Mouse (Mus musculus) forebrain, postnatal 0 days (tissue): ENCODE measurements around the gene Mapkapk3. TPM values are rescaled to one million over a fixed set of nuclear protein-coding genes. Genes with fewer than 3 reads are reported as not detected.

Source experiments
- ATAC-seq: fragments of 200-750 bp; cut with Nextera tagmentation; 2 replicates; pipeline ENCODE4 v1.8.0; 2017; ENCODE audit warnings: mild to moderate bottlenecking, moderate library complexity
- DNase-seq: peaks from one replicate; pipeline ENCODE4 v3.0.0-alpha.2; 2015
- H3K27ac ChIP-seq: fragments of 300-500 bp; sonication (generic); 2 replicates; pipeline ENCODE4 v1.5.1; 2014; ENCODE audit warnings: low read depth, mild to moderate bottlenecking, antibody characterized with exemption, low read length, moderate library complexity, mixed read lengths
- H3K27me3 ChIP-seq: fragments of 300-500 bp; sonication (generic); 2 replicates; pipeline ENCODE4 v1.6.1; 2014; ENCODE audit warnings: mild to moderate bottlenecking, low read length, mixed read lengths; ENCODE audit not compliant: insufficient read depth
- H3K36me3 ChIP-seq: fragments of 300-500 bp; sonication (generic); 2 replicates; pipeline ENCODE4 v1.6.1; 2014; ENCODE audit warnings: mild to moderate bottlenecking, moderate library complexity; ENCODE audit not compliant: insufficient read depth
- H3K4me1 ChIP-seq: fragments of 300-500 bp; sonication (generic); 2 replicates; pipeline ENCODE4 v1.6.1; 2014; ENCODE audit warnings: antibody characterized with exemption; ENCODE audit not compliant: insufficient read depth
- H3K4me2 ChIP-seq: fragments of 300-500 bp; sonication (generic); 2 replicates; pipeline ENCODE4 v1.6.1; 2014; ENCODE audit warnings: low read depth, mild to moderate bottlenecking, moderate library complexity
- H3K4me3 ChIP-seq: fragments of 300-500 bp; sonication (generic); 2 replicates; pipeline ENCODE4 v1.5.1; 2014; ENCODE audit warnings: low read depth, low read length, mixed read lengths
- H3K9ac ChIP-seq: fragments of 300-500 bp; sonication (generic); 2 replicates; pipeline ENCODE4 v1.6.1; 2014; ENCODE audit warnings: mild to moderate bottlenecking
- H3K9me3 ChIP-seq: fragments of 300-500 bp; sonication (generic); 2 replicates; pipeline ENCODE4 v1.6.1; 2016; ENCODE audit warnings: low read length
- CTCF ChIP-seq: sonication (generic); IDR thresholded peaks from 2 replicates; pipeline ENCODE4 v1.5.1; 2016; ENCODE audit warnings: antibody characterized with exemption, control low read depth, low read depth
- WGBS: fragments of 180-500 bp; shearing (Covaris S2); extraction: QIAGEN DNeasy Blood & Tissue Kit; methylation state at CpG from one replicate; pipeline ENCODE4 v1.1.7; 2014; 5-methylcytosine and 5-hydroxymethylcytosine counted together
- polyA plus RNA-seq: library from polyadenylated mRNA; unstranded; fragments of >200 nt; fragmentation: Nextera tagmentation; extraction: Ambion mirVana; gene quantifications from 2 replicates; pipeline ENCODE4 v1.2.1, GENCODE M21; 2015
- total RNA-seq: library from RNA; depleted of rRNA; stranded (reverse); fragments of >200 nt; gene quantifications from 2 replicates; pipeline ENCODE4 v1.2.3, GENCODE M21; 2014

The Mapkapk3 gene
- total and polyA plus RNA-seq, 2 experiments from 2014 or later = 1.5 to 1.6 TPM

DNA sequence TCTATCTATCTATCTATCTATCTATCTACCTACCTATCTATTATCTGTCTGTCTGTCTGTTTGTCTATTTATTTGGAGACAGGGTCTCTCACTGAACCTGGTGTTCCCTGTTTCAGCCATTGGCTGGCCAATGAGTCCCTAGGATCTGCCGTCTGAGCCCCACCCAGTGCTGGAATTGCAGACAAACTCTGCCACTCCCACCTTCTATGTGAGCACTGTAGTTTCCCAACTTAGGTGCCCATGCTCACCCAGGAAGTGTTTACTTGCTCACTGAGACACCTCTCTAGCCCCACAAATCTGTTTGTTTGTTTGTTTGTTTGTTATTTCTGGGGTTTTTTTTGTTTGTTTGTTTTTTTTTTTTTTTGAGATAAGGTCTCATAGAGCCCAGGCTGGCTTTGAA, 22.6 kb downstream of the Mapkapk3 start:
- 82% methylated on average over 1 of the region's 1 CpGs for WGBS
- H3K4me3 ChIP-seq = no peak overlapping the region
- ATAC-seq = no peak
- H3K27ac ChIP-seq = no peak overlapping the region
- H3K9ac ChIP-seq = no peak overlapping the region
- H3K9me3 ChIP-seq = no peaks in the 10 kb centered on the region
- no peak overlapping the region for H3K4me2 ChIP-seq
- H3K36me3 ChIP-seq = no peaks in the 10 kb centered on the region
- TF ChIP-seq CTCF = no peak
- no peaks in the 10 kb centered on the region for H3K4me1 ChIP-seq
- DNase-seq = no peak
- no peaks in the 10 kb centered on the region for H3K27me3 ChIP-seq

DNA sequence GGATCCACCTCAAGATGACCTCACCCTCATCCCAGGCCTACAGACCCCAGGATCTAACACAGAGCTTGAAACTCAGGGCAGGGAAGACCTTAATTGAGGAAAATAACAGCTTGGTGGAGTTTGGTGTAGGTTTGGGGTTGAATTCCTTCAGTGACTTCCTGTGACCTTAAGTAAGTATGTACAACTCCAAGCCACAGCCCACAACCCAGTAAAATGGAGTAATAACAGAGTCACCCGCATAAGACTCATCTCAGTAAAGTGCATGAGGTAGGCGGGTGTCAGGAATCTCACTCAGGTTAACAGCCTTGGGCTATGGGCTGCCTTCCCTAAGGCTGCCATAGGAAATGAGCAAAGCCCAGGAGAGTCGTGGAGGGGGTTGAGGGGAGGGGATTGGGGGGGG, 24.9 kb downstream of the Mapkapk3 start:
- Histone ChIP-seq H3K9me3 (no peaks in the 10 kb centered on the region), H3K27ac (no peak overlapping the region), H3K4me1 (peaks cover 13% of the 10 kb centered on the region), H3K36me3 (no peaks in the 10 kb centered on the region), H3K4me3 (no peak overlapping the region), H3K27me3 (no peaks in the 10 kb centered on the region), H3K9ac (no peak overlapping the region), H3K4me2 (no peak overlapping the region)
- no peak for DNase-seq
- TF ChIP-seq CTCF = no peak
- WGBS = 61% methylated on average over 3 of the region's 3 CpGs
- no peak for ATAC-seq

- no peak for TF ChIP-seq CTCF
- no peaks in the 10 kb centered on the region for H3K9me3 ChIP-seq
- DNase-seq (no peak), ATAC-seq (no peak)
- no peak overlapping the region for H3K27ac ChIP-seq
- no peak overlapping the region for H3K9ac ChIP-seq
- H3K27me3 ChIP-seq = no peaks in the 10 kb centered on the region
- no peaks in the 10 kb centered on the region for H3K36me3 ChIP-seq
- H3K4me3 ChIP-seq = no peak overlapping the region
- H3K4me1 ChIP-seq = peaks cover 18% of the 10 kb centered on the region
- whole genome bisulfite sequencing = 92% methylated on average over 5 of the region's 5 CpGs
- no peak overlapping the region for H3K4me2 ChIP-seq
Measured at GRCm38 (mm10) chr9:107263912-107264311, 25.8 kb downstream of the Mapkapk3 start.

DNA sequence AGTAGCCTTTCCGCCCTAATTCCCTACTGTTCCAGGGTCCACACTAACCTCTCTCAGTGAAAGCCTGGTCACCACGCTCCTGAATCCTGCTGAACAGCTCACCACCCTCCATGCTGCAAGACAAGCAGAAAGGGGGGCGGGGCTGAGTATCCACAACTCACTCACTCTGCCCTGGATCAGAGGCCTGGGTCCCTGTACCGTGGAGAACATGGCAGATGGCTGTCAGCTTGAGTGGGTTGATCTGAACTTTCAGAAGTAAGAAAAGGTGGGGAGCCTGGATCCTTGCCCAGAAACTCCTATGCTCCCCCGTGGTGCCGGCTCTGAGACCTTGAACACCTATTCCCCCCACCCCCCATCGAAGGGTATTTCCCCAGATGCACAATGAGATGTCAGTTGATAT, 27.3 kb downstream of the Mapkapk3 start:
- Histone ChIP-seq H3K4me3 (no peak overlapping the region), H3K27me3 (no peaks in the 10 kb centered on the region), H3K4me2 (no peak overlapping the region), H3K36me3 (no peaks in the 10 kb centered on the region), H3K9ac (no peak overlapping the region), H3K27ac (no peak overlapping the region), H3K9me3 (no peaks in the 10 kb centered on the region), H3K4me1 (peaks cover 18% of the 10 kb centered on the region)
- DNase-seq (no peak), ATAC-seq (no peak)
- 70% methylated on average over 7 of the region's 7 CpGs for WGBS
- no peak for TF ChIP-seq CTCF

- H3K4me2 ChIP-seq = no peak overlapping the region
- no peak for ATAC-seq
- no peaks in the 10 kb centered on the region for H3K27me3 ChIP-seq
- H3K27ac ChIP-seq = no peak overlapping the region
- no peaks in the 10 kb centered on the region for H3K36me3 ChIP-seq
- H3K9ac ChIP-seq = no peak overlapping the region
- no peak for TF ChIP-seq CTCF
- DNase-seq = no peak
- peaks cover 18% of the 10 kb centered on the region for H3K4me1 ChIP-seq
- WGBS = 87% methylated on average over 6 of the region's 6 CpGs
- H3K4me3 ChIP-seq = no peak overlapping the region
- no peaks in the 10 kb centered on the region for H3K9me3 ChIP-seq
Measured at GRCm38 (mm10) chr9:107261792-107262191, 27.9 kb downstream of the Mapkapk3 start.

DNA sequence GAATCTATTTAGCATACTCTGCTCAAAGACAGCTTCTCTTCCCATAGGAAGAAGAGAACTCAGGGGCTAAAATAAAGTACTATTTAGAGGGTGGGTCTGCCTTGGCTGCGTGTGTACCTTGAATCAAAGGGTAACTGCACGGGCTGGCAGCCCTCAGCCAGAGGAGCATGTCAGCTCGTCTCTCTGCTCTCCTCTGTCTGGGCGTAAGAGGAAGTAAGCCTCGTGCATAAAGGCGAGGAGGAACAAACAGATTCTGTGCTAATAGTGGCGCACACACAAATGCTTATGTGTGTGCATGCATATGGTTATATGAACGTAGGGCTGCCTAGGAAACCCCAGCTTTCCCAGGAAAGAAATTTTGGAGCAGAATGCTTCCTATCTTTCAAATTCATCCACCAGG, 28.8 kb downstream of the Mapkapk3 start:
- Histone ChIP-seq H3K4me2 (no peak overlapping the region), H3K9ac (no peak overlapping the region)
- 42% methylated on average over 8 of the region's 8 CpGs for WGBS

GRCm38 (mm10) chr9:107260429-107260828, 29.2 kb downstream of the Mapkapk3 start:
- Histone ChIP-seq H3K9me3 (no peaks in the 10 kb centered on the region), H3K4me2 (no peak overlapping the region), H3K27me3 (no peaks in the 10 kb centered on the region), H3K4me3 (no peak overlapping the region), H3K36me3 (no peaks in the 10 kb centered on the region), H3K27ac (peak overlapping the region; percentile 4), H3K4me1 (peaks cover 18% of the 10 kb centered on the region), H3K9ac (no peak overlapping the region)
- no peak for ATAC-seq
- TF ChIP-seq CTCF = no peak
- WGBS = 51% methylated on average over 2 of the region's 2 CpGs
- peak; percentile 39 for DNase-seq

More for the DNA sequence above, 28.8 kb downstream of the Mapkapk3 start:
- H3K4me1 ChIP-seq = peaks cover 18% of the 10 kb centered on the region
- H3K27me3 ChIP-seq = no peaks in the 10 kb centered on the region
- 0 out of 2 replicates have a peak, but pooled peaks have one; percentile 26 for ATAC-seq
- no peak overlapping the region for H3K4me3 ChIP-seq
- peak; percentile 57 for DNase-seq
- TF ChIP-seq CTCF = no peak
- H3K27ac ChIP-seq = peak overlapping the region; percentile 4
- H3K9me3 ChIP-seq = no peaks in the 10 kb centered on the region
- no peaks in the 10 kb centered on the region for H3K36me3 ChIP-seq
